ENCODE assay signal across 8 mouse cellular contexts in the genomic region with DNA sequence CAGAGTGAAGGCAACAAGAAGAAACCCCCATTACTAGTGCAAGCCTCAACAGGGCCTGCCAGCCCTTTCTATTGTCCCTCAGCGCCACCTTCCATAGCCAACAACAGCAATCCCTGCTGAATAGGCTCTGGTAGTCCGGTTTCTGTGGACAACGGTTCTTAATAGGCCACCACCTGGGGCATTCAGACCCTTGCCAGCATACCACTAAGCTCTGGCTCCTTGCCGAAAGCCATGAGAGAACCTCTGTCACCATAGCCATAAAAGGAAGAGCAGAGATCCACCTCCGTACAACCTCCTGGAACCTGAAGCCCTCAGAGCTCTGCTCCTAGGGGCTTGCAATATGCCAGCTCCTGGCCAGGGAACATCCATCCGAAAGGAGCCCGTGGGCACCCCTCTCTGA. TPM values are rescaled to one million over a fixed set of nuclear protein-coding genes. Genes with fewer than 3 reads are reported as not detected.
DNase-seq lines count a peak whose midpoint lies in the region; ATAC-seq lines count a peak whose summit lies in the region.
"Had no signal": no experiment of that assay in that cellular context is flagged by ENCODE, and none has a peak within 500 bp of the region (broad histone marks: within the 10 kb centered on the region; RNA-seq: fewer than 3 reads in every experiment).

No protein-coding gene starts in this region.

- H3K9me3 ChIP-seq in forebrain, embryonic 14.5 days (replicated peaks; ENCODE audit: control insufficient read depth, low read length): no peaks in the 10 kb centered on the region
- no peaks in the 10 kb centered on the region for H3K9me3 ChIP-seq in midbrain, embryonic 15.5 days
- H3K9me3 ChIP-seq: liver, embryonic 13.5 days had no signal

- H3K4me1 ChIP-seq in forebrain, embryonic 14.5 days (ENCODE audit: control insufficient read depth, insufficient read depth, low read length): peaks cover 34% of the 10 kb centered on the region
- peaks cover 44% of the 10 kb centered on the region for H3K4me1 ChIP-seq in midbrain, embryonic 15.5 days

- H3K4me2 ChIP-seq in forebrain, embryonic 14.5 days (ENCODE audit: low read length): peak overlapping the region; percentile 37; the same call in 1 of the 2 replicates
- peak overlapping the region; percentile 38; the same call in 1 of the 2 replicates for H3K4me2 ChIP-seq in midbrain, embryonic 15.5 days
- H3K4me2 ChIP-seq: liver, embryonic 13.5 days had no signal

- H3K9ac ChIP-seq in forebrain, embryonic 14.5 days (ENCODE audit: low read length): peak overlapping the region; percentile 33; the same call in 1 of the 2 replicates
- H3K9ac ChIP-seq in midbrain, embryonic 15.5 days: no peak overlapping the region
- H3K9ac ChIP-seq: liver, embryonic 13.5 days had no signal

- H3K36me3 ChIP-seq in forebrain, embryonic 14.5 days (ENCODE audit: control insufficient read depth, insufficient read depth, low read length): no peaks in the 10 kb centered on the region
- H3K36me3 ChIP-seq in midbrain, embryonic 15.5 days (replicated peaks): no peaks in the 10 kb centered on the region
- H3K36me3 ChIP-seq: liver, embryonic 13.5 days had no signal

- ATAC-seq in forebrain, embryonic 14.5 days: no peak
- ATAC-seq in midbrain, embryonic 15.5 days (replicated peaks): no peak
- ATAC-seq in megakaryocyte-erythroid progenitor cell, adult 5-6 weeks (replicated peaks; ENCODE audit: low FRiP score, low TSS enrichment, poor library complexity, severe bottlenecking): no peak

- peak; percentile 82 for DNase-seq in Muller cell, postnatal 12 days (ENCODE audit: inconsistent ontology term)
- peak; percentile 62 to 73 for DNase-seq in cerebellum, adult 18-20 months
- DNase-seq in forebrain, embryonic 14.5 days (ENCODE audit: low spot score): peak; percentile 49
- DNase-seq in ovary, adult 18-20 months (ENCODE audit: low spot score): no peak
- DNase-seq in layer of hippocampus, postnatal 14 days (ENCODE audit: low spot score in 2 of 2): no peak
- DNase-seq: liver, embryonic 13.5 days had no signal

- WGBS in forebrain, embryonic 14.5 days: 17% methylated on average over 7 of the region's 7 CpGs
- 20% methylated on average over 7 of the region's 7 CpGs for WGBS in midbrain, embryonic 15.5 days

- no peak overlapping the region for H3K4me3 ChIP-seq in forebrain, embryonic 14.5 days (ENCODE audit: low read depth, low read length)
- no peak overlapping the region for H3K4me3 ChIP-seq in midbrain, embryonic 15.5 days
- H3K4me3 ChIP-seq: liver, embryonic 13.5 days had no signal

- no peaks in the 10 kb centered on the region for H3K27me3 ChIP-seq in forebrain, embryonic 14.5 days (replicated peaks; ENCODE audit: control insufficient read depth, insufficient read depth, low read length)
- no peaks in the 10 kb centered on the region for H3K27me3 ChIP-seq in midbrain, embryonic 15.5 days (replicated peaks)

- peak overlapping the region; percentile 87 for H3K27ac ChIP-seq in forebrain, embryonic 14.5 days (ENCODE audit: low read depth, low read length)
- peak overlapping the region; percentile 81 for H3K27ac ChIP-seq in midbrain, embryonic 15.5 days
- H3K27ac ChIP-seq: liver, embryonic 13.5 days had no signal

RNA-seq across cellular contexts. Expression of a gene that starts 5.0 kb away (rescaled TPM):
- 0.11 and 0.17 TPM in 2 replicates for polyA plus RNA-seq in forebrain, embryonic 14.5 days (2014; fragmentation: Nextera tagmentation; extraction: Ambion mirVana)
- 0.18 and 0.25 TPM in 2 replicates for polyA plus RNA-seq in midbrain, embryonic 15.5 days (2015; fragmentation: Nextera tagmentation; extraction: Ambion mirVana)
- total RNA-seq in megakaryocyte-erythroid progenitor cell, adult 5-6 weeks (2014; fragmentation: Nextera tagmentation): not detected in 2 replicates
- total RNA-seq in megakaryocyte-erythroid progenitor cell, adult 5-6 weeks (2017): not detected in 2 replicates
- total RNA-seq in layer of hippocampus, postnatal 14 days (2021): 1 to 10 TPM in 1 of 2 experiments, under 1 TPM in 1; 0.60 to 1.2 TPM

RNA-seq across cellular contexts. Expression of a gene that starts 16.0 kb away (rescaled TPM):
- polyA plus RNA-seq in forebrain, embryonic 14.5 days (2014; fragmentation: Nextera tagmentation; extraction: Ambion mirVana): 56.0 and 63.6 TPM in 2 replicates
- polyA plus RNA-seq in midbrain, embryonic 15.5 days (2015; fragmentation: Nextera tagmentation; extraction: Ambion mirVana): 211 and 216 TPM in 2 replicates
- 2.8 and 6.8 TPM in 2 replicates for total RNA-seq in megakaryocyte-erythroid progenitor cell, adult 5-6 weeks (2014; fragmentation: Nextera tagmentation)
- total RNA-seq in megakaryocyte-erythroid progenitor cell, adult 5-6 weeks (2017): 6.9 and 12.4 TPM in 2 replicates
- total RNA-seq in layer of hippocampus, postnatal 14 days (2021): 10 to 100 TPM; 48.4 to 57.6 TPM

RNA-seq across cellular contexts. Expression of a gene that starts 52.6 kb away (rescaled TPM):
- 28.8 and 33.1 TPM in 2 replicates for polyA plus RNA-seq in forebrain, embryonic 14.5 days (2014; fragmentation: Nextera tagmentation; extraction: Ambion mirVana)
- 27.6 and 29.8 TPM in 2 replicates for polyA plus RNA-seq in midbrain, embryonic 15.5 days (2015; fragmentation: Nextera tagmentation; extraction: Ambion mirVana)
- total RNA-seq in megakaryocyte-erythroid progenitor cell, adult 5-6 weeks (2014; fragmentation: Nextera tagmentation): 12.7 and 20.7 TPM in 2 replicates
- 9.4 and 15.3 TPM in 2 replicates for total RNA-seq in megakaryocyte-erythroid progenitor cell, adult 5-6 weeks (2017)
- total RNA-seq in layer of hippocampus, postnatal 14 days (2021): 10 to 100 TPM; 25.9 TPM

Comparison
In these comparisons a context has a peak if more than half of its experiments do, and no peak if none do; other contexts are left out.
1. DNase-seq: peak in Muller cell, postnatal 12 days (single experiment), cerebellum, adult 18-20 months (2 of 2) and forebrain, embryonic 14.5 days (single experiment); none in ovary, adult 18-20 months (single experiment) and layer of hippocampus, postnatal 14 days (0 of 2).